Mouse (Mus musculus) heart, embryonic 16.5 days (tissue): ENCODE measurements at regions not wholly inside any gene's neighbourhood (a gene's known extent, or its start where the extent isn't known, plus 50 kb on each side); places are given as distances from the start of the nearest gene placed in this dataset.

Experiments used
- ATAC-seq: fragments of 200-750 bp; cut with Nextera tagmentation; replicated peaks from 2 replicates; pipeline ENCODE4 v1.8.0; 2017; ENCODE audit warnings: moderate number of reproducible peaks; ENCODE audit not compliant: insufficient read depth, low FRiP score; ENCODE audit errors: extremely low read depth
- H3K27ac ChIP-seq: fragments of 300-500 bp; sonication (generic); 2 replicates; pipeline ENCODE4 v1.5.1; 2014; ENCODE audit warnings: mild to moderate bottlenecking, low read length, control low read depth, moderate library complexity
- H3K27me3 ChIP-seq: fragments of 300-500 bp; sonication (generic); 2 replicates; pipeline ENCODE4 v1.6.1; 2014; ENCODE audit warnings: low read length, mixed read lengths; ENCODE audit not compliant: control insufficient read depth, insufficient read depth
- H3K36me3 ChIP-seq: fragments of 300-500 bp; sonication (generic); 2 replicates; pipeline ENCODE4 v1.6.1; 2014; ENCODE audit not compliant: control insufficient read depth, insufficient read depth
- H3K4me1 ChIP-seq: fragments of 300-500 bp; sonication (generic); 2 replicates; pipeline ENCODE4 v1.6.1; 2014; ENCODE audit warnings: low read length, mixed read lengths; ENCODE audit not compliant: control insufficient read depth, insufficient read depth
- H3K4me2 ChIP-seq: fragments of 300-500 bp; sonication (generic); 2 replicates; pipeline ENCODE4 v1.6.1; 2014; ENCODE audit warnings: low read depth, mild to moderate bottlenecking, control low read depth, low read length
- H3K4me3 ChIP-seq: fragments of 300-500 bp; sonication (generic); 2 replicates; pipeline ENCODE4 v1.5.1; 2014; ENCODE audit warnings: mild to moderate bottlenecking, control low read depth, low read length
- H3K9ac ChIP-seq: fragments of 300-500 bp; sonication (generic); 2 replicates; pipeline ENCODE4 v1.6.1; 2014; ENCODE audit warnings: low read length, control low read depth
- H3K9me3 ChIP-seq: fragments of 300-500 bp; sonication (generic); replicated peaks from 2 replicates; pipeline ENCODE4 v1.6.1; 2016; ENCODE audit warnings: low read length; ENCODE audit not compliant: control insufficient read depth
- WGBS: fragments of 180-500 bp; shearing (Covaris S2); extraction: QIAGEN DNeasy Blood & Tissue Kit; methylation state at CpG from one replicate; pipeline ENCODE4 v1.1.7; 2014; 5-methylcytosine and 5-hydroxymethylcytosine counted together

DNA sequence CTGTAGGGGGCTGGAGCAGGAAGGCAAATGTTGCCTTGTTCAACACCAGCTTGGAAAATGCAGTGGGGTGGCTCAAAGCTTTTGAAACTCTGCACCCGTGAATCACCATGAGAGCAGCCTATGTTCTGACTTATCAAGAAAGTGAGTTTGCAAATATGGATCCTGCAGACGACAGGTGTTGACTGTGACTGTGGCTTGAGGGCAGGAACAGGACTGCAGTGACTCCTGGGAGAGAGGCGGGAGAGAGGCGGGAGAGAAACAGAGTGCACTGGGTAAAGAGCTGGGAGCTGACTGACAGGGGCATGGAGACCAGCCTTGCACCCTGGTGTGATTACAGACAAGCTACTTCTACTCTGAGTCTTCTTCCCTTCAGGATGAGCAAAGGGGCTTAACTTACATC is 254.0 kb downstream of the Sec23ip start:
- H3K27ac ChIP-seq, result no peak overlapping the region
- H3K4me3 ChIP-seq, result no peak overlapping the region
- H3K4me1 ChIP-seq, result no peaks in the 10 kb centered on the region
- 44% methylated on average over 4 of the region's 4 CpGs for WGBS
- H3K27me3 ChIP-seq, result no peaks in the 10 kb centered on the region
- no peak overlapping the region for H3K9ac ChIP-seq
- no peaks in the 10 kb centered on the region for H3K36me3 ChIP-seq
- H3K9me3 ChIP-seq, result 0 out of 2 replicates have a peak, but pooled peaks cover 2% of the 10 kb centered on the region
- no peak for ATAC-seq
- H3K4me2 ChIP-seq, result no peak overlapping the region

DNA sequence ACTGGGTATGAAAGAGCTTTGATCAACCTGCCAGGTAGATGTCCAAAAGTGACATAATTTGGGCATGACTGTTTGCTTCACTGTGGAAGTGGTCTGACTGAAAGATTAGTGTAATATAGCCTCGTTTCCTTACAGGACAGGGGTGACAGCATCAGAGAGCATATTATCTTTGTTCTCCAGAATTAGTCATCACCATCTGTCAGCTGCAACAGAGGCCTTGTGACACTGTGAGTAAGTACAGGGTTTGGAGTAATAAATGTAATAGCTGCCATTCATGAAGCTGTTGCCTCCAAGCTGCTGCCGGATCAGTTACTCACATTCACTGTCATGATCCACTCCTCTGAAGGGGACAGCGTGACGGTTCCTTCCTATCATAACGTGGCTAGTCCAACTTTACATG is 254.4 kb upstream of the Plpp4 start:
- Histone ChIP-seq H3K27ac (no peak overlapping the region), H3K36me3 (no peaks in the 10 kb centered on the region), H3K4me3 (no peak overlapping the region), H3K4me1 (no peaks in the 10 kb centered on the region), H3K9ac (no peak overlapping the region), H3K9me3 (no peaks in the 10 kb centered on the region), H3K27me3 (no peaks in the 10 kb centered on the region), H3K4me2 (no peak overlapping the region)
- WGBS, result 74% methylated on average over 5 of the region's 5 CpGs
- ATAC-seq, result no peak

DNA sequence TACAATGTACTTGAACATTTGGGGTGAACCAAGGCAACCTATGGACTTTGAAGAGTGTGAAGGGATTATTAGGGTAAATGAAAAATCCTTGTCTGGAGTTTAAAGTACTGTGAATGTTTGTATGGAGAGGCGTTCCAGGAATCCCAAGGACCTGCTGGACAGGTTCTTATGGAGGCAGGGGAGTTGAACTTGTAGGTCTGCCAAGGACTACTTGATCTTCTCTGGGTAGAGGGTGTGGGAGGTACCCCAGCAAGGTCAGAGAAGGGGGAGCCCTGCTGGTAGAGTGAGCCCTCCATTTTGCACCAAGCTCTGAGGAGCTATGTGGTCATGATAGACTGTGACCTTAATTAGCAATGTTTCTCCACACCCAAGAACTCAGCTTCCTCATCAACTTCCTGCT is 253.7 kb upstream of the Plpp4 start:
- H3K27ac ChIP-seq, result no peak overlapping the region
- H3K4me2 ChIP-seq, result no peak overlapping the region
- 62% methylated on average over 1 of the region's 1 CpGs for WGBS
- no peaks in the 10 kb centered on the region for H3K36me3 ChIP-seq
- H3K9me3 ChIP-seq, result no peaks in the 10 kb centered on the region
- no peak for ATAC-seq
- H3K4me3 ChIP-seq, result no peak overlapping the region
- no peaks in the 10 kb centered on the region for H3K27me3 ChIP-seq
- H3K4me1 ChIP-seq, result no peaks in the 10 kb centered on the region
- H3K9ac ChIP-seq, result no peak overlapping the region

DNA sequence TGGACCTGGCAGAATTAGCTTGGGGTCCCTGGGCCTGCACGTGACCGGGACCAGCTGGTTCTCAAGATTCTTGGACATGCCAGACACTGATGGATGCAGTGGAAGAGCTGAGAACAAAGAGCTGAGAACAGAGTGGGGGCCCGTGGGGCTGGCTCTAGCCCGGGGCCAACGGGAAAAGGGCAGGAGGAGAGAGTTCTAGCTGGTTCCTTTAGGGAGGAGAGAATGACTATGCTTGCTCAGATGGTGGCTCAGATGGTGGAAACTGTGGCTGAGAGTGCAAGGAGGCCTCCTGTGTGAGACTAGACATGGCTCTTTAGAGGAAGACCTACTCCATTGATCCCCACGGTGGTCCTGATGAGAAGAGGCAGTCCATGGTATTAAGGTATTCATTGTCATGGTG is 240.5 kb upstream of the Plpp4 start:
- Histone ChIP-seq H3K4me2 (no peak overlapping the region), H3K36me3 (no peaks in the 10 kb centered on the region), H3K27me3 (no peaks in the 10 kb centered on the region), H3K4me1 (no peaks in the 10 kb centered on the region), H3K27ac (no peak overlapping the region), H3K9ac (no peak overlapping the region), H3K4me3 (no peak overlapping the region), H3K9me3 (no peaks in the 10 kb centered on the region; the same call in 1 of the 2 replicates)
- no peak for ATAC-seq
- WGBS, result 85% methylated on average over 6 of the region's 6 CpGs

DNA sequence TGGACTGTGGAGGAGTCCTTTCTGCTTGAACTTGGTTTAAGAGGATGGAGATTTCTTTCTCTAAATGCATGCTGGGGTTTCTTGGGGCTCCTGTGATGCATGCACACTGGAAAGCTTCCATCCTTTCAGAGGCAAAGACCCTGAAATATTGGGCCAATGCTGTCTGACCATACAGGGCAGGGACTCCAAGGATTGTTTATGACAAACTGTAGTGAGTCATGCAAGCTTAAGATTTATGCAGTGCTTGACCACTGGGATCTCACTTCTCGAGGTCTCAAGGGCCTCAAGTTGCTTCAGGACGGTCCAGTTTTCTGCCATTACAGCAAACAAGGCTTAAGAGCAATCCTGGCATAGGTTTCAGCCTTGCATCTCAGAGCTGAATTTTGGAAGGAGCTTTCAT is 229.7 kb upstream of the Plpp4 start:
- no peaks in the 10 kb centered on the region for H3K9me3 ChIP-seq
- H3K4me1 ChIP-seq, result no peaks in the 10 kb centered on the region
- H3K9ac ChIP-seq, result no peak overlapping the region
- H3K4me3 ChIP-seq, result no peak overlapping the region
- H3K36me3 ChIP-seq, result no peaks in the 10 kb centered on the region
- H3K27ac ChIP-seq, result no peak overlapping the region
- 53% methylated on average over 2 of the region's 2 CpGs for WGBS
- no peak for ATAC-seq
- H3K27me3 ChIP-seq, result no peaks in the 10 kb centered on the region
- H3K4me2 ChIP-seq, result no peak overlapping the region

DNA sequence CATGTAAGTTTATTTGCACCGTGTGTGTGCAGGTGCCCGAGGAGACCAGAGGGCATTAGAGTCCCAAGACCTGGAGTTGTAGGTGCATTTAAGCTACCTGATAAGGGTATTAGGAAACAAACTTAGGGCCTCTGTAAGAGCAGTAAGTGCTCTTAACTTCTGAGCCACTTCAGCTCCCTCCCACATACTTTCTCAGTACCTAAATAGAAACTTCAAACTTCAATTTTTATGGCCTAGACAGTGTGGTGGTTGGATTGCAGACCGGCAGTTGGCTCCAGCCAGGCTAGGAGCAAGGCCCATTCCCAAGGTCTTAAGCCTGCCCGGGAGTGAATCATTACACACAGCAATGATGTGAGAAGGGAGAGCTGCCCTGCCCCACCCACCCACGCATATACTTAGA is 208.8 kb upstream of the Plpp4 start:
- no peak for ATAC-seq
- no peaks in the 10 kb centered on the region for H3K4me1 ChIP-seq
- no peak overlapping the region for H3K4me2 ChIP-seq
- no peak overlapping the region for H3K4me3 ChIP-seq
- H3K27ac ChIP-seq, result no peak overlapping the region
- no peaks in the 10 kb centered on the region for H3K27me3 ChIP-seq
- H3K9ac ChIP-seq, result no peak overlapping the region
- no peaks in the 10 kb centered on the region for H3K36me3 ChIP-seq
- WGBS, result 57% methylated on average over 5 of the region's 5 CpGs
- no peaks in the 10 kb centered on the region for H3K9me3 ChIP-seq

DNA sequence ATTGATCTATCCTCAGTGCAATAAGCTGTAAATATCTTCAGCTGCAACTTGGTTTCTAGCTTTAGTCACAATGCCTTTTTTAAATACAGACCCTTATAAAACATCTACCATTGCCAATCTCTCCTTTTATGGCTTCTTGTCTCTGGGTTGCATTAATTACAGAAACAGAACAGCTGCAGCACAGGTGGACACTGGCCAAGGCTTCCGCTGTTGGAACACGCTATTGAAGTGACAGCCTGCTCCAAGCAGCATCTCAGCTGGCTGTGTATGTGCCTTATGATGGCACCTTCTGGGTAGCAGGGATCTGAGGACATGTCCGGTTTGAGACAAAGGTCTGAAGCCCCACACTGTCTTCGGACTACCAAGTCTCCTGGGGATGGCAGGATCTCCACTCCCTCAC is 207.1 kb upstream of the Plpp4 start:
- H3K9me3 ChIP-seq, result no peaks in the 10 kb centered on the region
- H3K4me3 ChIP-seq, result no peak overlapping the region
- no peak overlapping the region for H3K27ac ChIP-seq
- 86% methylated on average over 4 of the region's 4 CpGs for WGBS
- no peaks in the 10 kb centered on the region for H3K36me3 ChIP-seq
- no peaks in the 10 kb centered on the region for H3K4me1 ChIP-seq
- H3K9ac ChIP-seq, result no peak overlapping the region
- no peaks in the 10 kb centered on the region for H3K27me3 ChIP-seq
- no peak for ATAC-seq
- H3K4me2 ChIP-seq, result no peak overlapping the region

DNA sequence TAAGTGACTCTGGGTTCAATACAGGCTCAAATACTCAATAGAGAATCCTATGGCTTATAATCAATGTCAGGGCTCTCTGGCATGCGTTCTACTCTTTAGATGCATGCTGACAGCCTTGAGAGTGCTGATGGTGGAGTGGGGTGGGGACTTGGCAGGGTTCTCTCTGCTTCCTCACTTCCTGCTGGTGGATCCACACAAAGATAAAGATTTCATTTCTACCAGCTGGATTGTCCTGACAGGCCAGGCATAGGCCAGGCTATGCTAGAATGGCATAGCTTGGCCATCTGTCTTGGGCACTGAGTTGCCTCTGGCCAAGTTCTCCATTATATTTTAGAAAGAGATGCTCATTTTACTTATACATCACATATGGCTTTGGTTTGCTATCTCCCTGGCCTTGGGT is 206.2 kb upstream of the Plpp4 start:
- Histone ChIP-seq H3K4me2 (no peak overlapping the region), H3K27me3 (no peaks in the 10 kb centered on the region), H3K4me3 (no peak overlapping the region), H3K9ac (no peak overlapping the region), H3K36me3 (no peaks in the 10 kb centered on the region), H3K9me3 (no peaks in the 10 kb centered on the region), H3K27ac (no peak overlapping the region), H3K4me1 (no peaks in the 10 kb centered on the region)
- no peak for ATAC-seq
- 55% methylated on average over 1 of the region's 1 CpGs for WGBS

DNA sequence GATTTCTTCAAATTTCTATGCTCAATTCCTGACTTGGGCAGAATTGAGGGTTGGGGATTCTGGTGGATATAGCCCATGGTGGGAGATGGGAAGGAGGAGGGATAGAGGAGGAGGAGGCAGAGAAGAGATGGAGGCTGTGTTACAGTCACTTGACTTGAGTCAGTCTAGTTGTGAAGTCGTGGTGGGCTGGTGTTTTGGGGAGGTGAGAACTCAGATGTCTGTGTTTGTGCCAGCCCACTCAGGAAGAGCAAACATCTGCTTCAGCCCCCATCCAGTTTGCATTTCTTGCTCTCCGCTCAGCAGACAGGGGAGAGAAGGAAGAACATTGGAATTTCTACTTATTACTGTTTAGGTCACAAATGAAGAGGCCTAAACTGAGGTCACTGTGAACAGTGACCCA is 189.9 kb upstream of the Plpp4 start:
- 68% methylated on average over 2 of the region's 2 CpGs for WGBS
- no peak overlapping the region for H3K9ac ChIP-seq
- H3K27ac ChIP-seq, result no peak overlapping the region
- H3K27me3 ChIP-seq, result no peaks in the 10 kb centered on the region
- H3K4me2 ChIP-seq, result no peak overlapping the region
- no peaks in the 10 kb centered on the region for H3K4me1 ChIP-seq
- H3K36me3 ChIP-seq, result no peaks in the 10 kb centered on the region
- H3K9me3 ChIP-seq, result no peaks in the 10 kb centered on the region
- ATAC-seq, result no peak
- no peak overlapping the region for H3K4me3 ChIP-seq

DNA sequence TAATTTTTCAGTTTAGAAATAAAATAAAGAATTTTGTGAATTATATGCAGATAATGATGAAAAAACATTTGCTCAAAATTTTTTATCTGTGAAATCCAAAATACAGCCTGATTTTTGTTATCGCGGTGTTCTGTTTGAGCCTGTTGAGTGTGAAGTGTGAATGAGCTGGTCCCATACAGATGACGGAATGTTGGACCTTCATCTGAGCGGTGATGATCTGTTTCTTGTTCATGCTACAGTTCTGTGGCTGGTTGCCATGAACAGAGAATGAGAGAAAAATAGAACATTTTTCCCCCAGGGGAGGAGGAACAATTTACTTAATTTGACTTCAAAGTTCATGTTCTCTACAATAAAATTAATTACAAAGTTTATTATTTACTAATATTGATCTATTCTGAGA is 188.7 kb upstream of the Plpp4 start:
- no peaks in the 10 kb centered on the region for H3K9me3 ChIP-seq
- H3K36me3 ChIP-seq, result no peaks in the 10 kb centered on the region
- no peak overlapping the region for H3K27ac ChIP-seq
- H3K27me3 ChIP-seq, result no peaks in the 10 kb centered on the region
- no peak overlapping the region for H3K9ac ChIP-seq
- no peak for ATAC-seq
- H3K4me2 ChIP-seq, result no peak overlapping the region
- H3K4me3 ChIP-seq, result no peak overlapping the region
- 69% methylated on average over 4 of the region's 4 CpGs for WGBS
- H3K4me1 ChIP-seq, result no peaks in the 10 kb centered on the region
